Mouse (Mus musculus) limb, embryonic 14.5 days (tissue): ENCODE measurements at regions not wholly inside any gene's neighbourhood (a gene's known extent, or its start where the extent isn't known, plus 50 kb on each side); places are given as distances from the start of the nearest gene placed in this dataset.
A peak's percentile ranks its signal among the peaks of the same experiment; 100 is the strongest.
"Not testable (repeated sequence)": the region's sequence is repeated elsewhere in the genome, so short reads cannot be mapped to it uniquely, and the experiment has no call there.

Experiments used
- ATAC-seq: fragments of 200-750 bp; cut with Nextera tagmentation; 2 replicates; pipeline ENCODE4 v1.8.0; 2017; ENCODE audit warnings: low read depth, moderate number of reproducible peaks, moderate TSS enrichment; ENCODE audit not compliant: low FRiP score
- DNase-seq: peaks from one replicate; pipeline ENCODE4 v3.0.0-alpha.2; 2015; ENCODE audit warnings: low spot score
- H3K27ac ChIP-seq: fragments of 300-500 bp; sonication (generic); replicated peaks from 2 replicates; pipeline ENCODE4 v1.5.1; 2014; ENCODE audit warnings: low read depth, mild to moderate bottlenecking, low read length, moderate library complexity, mixed read lengths
- H3K27me3 ChIP-seq: fragments of 300-500 bp; sonication (generic); 2 replicates; pipeline ENCODE4 v1.6.1; 2014; ENCODE audit warnings: low read length, mixed read lengths; ENCODE audit not compliant: control insufficient read depth, insufficient read depth
- H3K36me3 ChIP-seq: fragments of 300-500 bp; sonication (generic); 2 replicates; pipeline ENCODE4 v1.6.1; 2014; ENCODE audit warnings: mild to moderate bottlenecking, low read length, moderate library complexity, mixed read lengths; ENCODE audit not compliant: control insufficient read depth, insufficient read depth
- H3K4me1 ChIP-seq: fragments of 300-500 bp; sonication (generic); 2 replicates; pipeline ENCODE4 v1.6.1; 2014; ENCODE audit warnings: antibody characterized with exemption, low read length, mixed read lengths; ENCODE audit not compliant: control insufficient read depth, insufficient read depth
- H3K4me2 ChIP-seq: fragments of 300-500 bp; sonication (generic); replicated peaks from 2 replicates; pipeline ENCODE4 v1.6.1; 2014; ENCODE audit warnings: low read depth, mild to moderate bottlenecking, low read length, moderate library complexity; ENCODE audit not compliant: severe bottlenecking
- H3K4me3 ChIP-seq: fragments of 300-500 bp; sonication (generic); replicated peaks from 2 replicates; pipeline ENCODE4 v1.5.1; 2014; ENCODE audit warnings: low read length
- H3K9ac ChIP-seq: fragments of 300-500 bp; sonication (generic); 2 replicates; pipeline ENCODE4 v1.6.1; 2014; ENCODE audit warnings: mild to moderate bottlenecking, low read depth, low read length, moderate library complexity; ENCODE audit not compliant: severe bottlenecking
- H3K9me3 ChIP-seq: fragments of 300-500 bp; sonication (generic); 2 replicates; pipeline ENCODE4 v1.6.1; 2016; ENCODE audit warnings: low read length; ENCODE audit not compliant: control insufficient read depth
- POLR2A ChIP-seq: fragments of 200-500 bp; IDR thresholded peaks from 2 replicates; pipeline ENCODE4 v1.8.0; 2012; ENCODE audit warnings: inconsistent platforms, mild to moderate bottlenecking, moderate library complexity, borderline replicate concordance; ENCODE audit not compliant: insufficient read depth, insufficient read length; ENCODE audit errors: extremely low read depth
- WGBS: fragments of 180-500 bp; shearing (Covaris S2); extraction: QIAGEN DNeasy Blood & Tissue Kit; methylation state at CpG from one replicate; pipeline ENCODE4 v1.1.7; 2014; 5-methylcytosine and 5-hydroxymethylcytosine counted together

DNA sequence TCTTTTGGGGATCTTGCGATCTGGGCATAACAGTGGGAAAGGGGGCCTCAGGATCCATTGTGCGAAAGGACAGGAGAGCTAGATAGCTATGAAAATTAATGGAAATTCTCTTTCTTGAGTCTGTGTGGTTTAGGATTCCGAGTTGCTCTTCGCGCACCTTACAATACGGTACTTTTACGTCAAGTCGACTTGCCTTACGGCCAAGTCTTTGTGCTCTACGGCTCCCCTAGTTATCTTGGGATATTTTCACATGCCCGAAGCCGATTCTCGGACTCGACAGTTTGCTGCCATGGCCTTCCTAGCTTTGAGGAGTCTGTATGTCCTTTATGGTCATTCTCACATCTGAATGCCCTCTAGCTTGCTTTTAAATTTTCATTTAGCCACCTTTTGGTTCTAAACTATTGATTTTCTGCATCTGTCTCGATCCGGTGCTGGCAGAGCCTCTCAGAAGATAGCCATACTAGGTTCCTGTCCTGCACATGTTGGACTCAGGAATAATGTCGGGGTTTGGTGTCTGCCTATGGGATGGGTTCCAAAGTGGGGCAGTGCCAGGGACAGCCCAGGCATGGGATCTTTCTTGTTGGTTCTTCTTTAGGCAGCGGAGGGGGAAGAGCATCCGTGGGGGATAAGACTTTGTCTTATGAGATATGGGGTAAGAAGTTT is 109.0 kb upstream of the Olfr1324 start:
- DNase-seq (peak; percentile 73), ATAC-seq (no peak)
- no peak for TF ChIP-seq POLR2A
- H3K36me3 ChIP-seq, result no peaks in the 10 kb centered on the region
- H3K9ac ChIP-seq, result peak overlapping the region; percentile 41
- H3K9me3 ChIP-seq, result no peaks in the 10 kb centered on the region
- WGBS, result 53% methylated on average over 19 of the region's 19 CpGs
- peak overlapping the region; percentile 28 for H3K4me2 ChIP-seq
- H3K27me3 ChIP-seq, result no peaks in the 10 kb centered on the region
- peak overlapping the region; percentile 36 for H3K4me3 ChIP-seq
- no peak overlapping the region for H3K27ac ChIP-seq
- H3K4me1 ChIP-seq, result no peaks in the 10 kb centered on the region

DNA sequence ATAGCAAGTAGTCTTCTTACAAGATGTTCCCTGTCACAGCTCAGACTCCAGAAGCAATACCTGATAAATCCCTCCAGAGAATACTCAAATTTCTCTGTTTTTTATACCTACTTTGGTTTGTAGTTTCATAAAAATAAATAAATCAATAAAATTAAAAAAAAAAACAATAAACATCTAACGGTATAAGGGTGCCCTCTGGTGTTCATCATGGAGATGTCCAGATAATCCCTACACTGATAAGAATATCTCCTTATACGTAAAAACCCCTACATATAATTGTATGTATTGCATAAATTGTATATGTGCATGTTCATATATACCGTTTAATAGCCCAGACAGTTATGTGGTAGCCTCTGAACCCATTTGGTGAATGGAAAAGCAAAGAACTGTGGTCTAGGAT is 75.7 kb upstream of the Olfr1324 start:
- Histone ChIP-seq H3K27me3 (no peaks in the 10 kb centered on the region), H3K4me1 (no peaks in the 10 kb centered on the region), H3K4me2 (no peak overlapping the region), H3K9ac (no peak overlapping the region), H3K27ac (no peak overlapping the region), H3K9me3 (no peaks in the 10 kb centered on the region), H3K4me3 (no peak overlapping the region), H3K36me3 (no peaks in the 10 kb centered on the region)
- DNase-seq (no peak), ATAC-seq (no peak)
- no peak for TF ChIP-seq POLR2A
- 31% methylated on average over 3 of the region's 3 CpGs for WGBS

DNA sequence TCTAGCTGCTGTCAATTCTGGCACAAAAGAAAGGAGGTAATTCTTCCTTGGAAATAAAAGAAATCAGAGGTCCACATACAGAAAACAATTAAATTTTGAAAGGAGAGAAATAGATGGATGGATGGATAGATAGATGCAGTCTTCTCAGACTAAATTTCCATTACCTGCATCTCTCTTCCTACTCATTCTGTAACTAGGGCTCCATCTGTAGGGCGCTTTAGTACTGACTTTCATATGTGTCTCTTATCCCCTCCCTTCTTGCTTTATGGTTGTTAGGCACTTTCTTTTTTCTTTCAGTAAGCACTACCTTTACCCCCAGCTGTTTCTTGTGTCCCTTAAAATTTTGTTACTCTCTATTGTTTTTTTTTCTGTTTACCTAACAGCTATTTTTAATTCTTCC is 72.9 kb upstream of the Olfr1324 start:
- no peak for TF ChIP-seq POLR2A
- Histone ChIP-seq H3K27ac (no peak overlapping the region), H3K27me3 (no peaks in the 10 kb centered on the region), H3K4me1 (no peaks in the 10 kb centered on the region), H3K9me3 (no peaks in the 10 kb centered on the region), H3K36me3 (no peaks in the 10 kb centered on the region), H3K9ac (no peak overlapping the region), H3K4me3 (no peak overlapping the region), H3K4me2 (no peak overlapping the region)
- ATAC-seq (no peak), DNase-seq (no peak)
- 18% methylated on average over 1 of the region's 1 CpGs for WGBS

DNA sequence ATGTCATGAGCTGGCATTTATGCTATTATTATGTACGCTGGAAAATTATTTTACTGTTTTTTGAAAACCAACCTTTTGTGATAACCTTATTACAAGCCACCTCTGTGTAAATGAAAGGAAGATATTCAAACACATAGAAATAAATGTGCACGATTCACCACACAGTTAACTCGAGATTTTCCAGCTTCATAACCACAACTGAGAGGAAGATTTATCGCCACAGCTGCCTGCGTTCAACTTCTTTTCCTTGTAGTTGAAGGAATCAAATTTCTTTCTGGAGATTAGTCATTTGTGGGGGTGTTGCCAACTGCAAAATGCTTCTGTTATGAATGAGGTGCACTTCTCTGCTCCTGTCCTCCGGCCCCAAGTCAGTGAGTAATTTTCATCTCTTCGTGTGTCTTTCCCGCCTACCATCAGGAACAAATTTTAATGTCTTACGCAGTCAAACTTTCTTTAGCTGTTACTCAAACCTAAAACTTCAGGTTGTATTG is 62.2 kb upstream of the Olfr1324 start:
- H3K27ac ChIP-seq, result not testable (repeated sequence)
- DNase-seq, result peak; percentile 48

More for the DNA sequence above, 62.2 kb upstream of the Olfr1324 start:
- not testable (repeated sequence) for H3K4me1 ChIP-seq, ATAC-seq, H3K4me3 ChIP-seq, H3K9ac ChIP-seq, H3K9me3 ChIP-seq, H3K4me2 ChIP-seq, H3K36me3 ChIP-seq, H3K27me3 ChIP-seq
- WGBS, result 65% methylated on average over 9 of the region's 9 CpGs
